Mouse (Mus musculus): ENCODE measurements around the gene Taok2. TPM values are rescaled to one million over a fixed set of nuclear protein-coding genes. Genes with fewer than 3 reads are reported as not detected.
"Not testable (repeated sequence)": the region's sequence is repeated elsewhere in the genome, so short reads cannot be mapped to it uniquely, and the experiment has no call there.

Taok2 gene
- polyA plus RNA-seq, 1 experiment from 2014 or later, result 42.5 TPM

- no peaks in the 10 kb centered on the region for H3K4me1 ChIP-seq (replicated peaks)
- H3K4me3 ChIP-seq, result no peak overlapping the region
- no peak overlapping the region for H3K4me2 ChIP-seq
- ATAC-seq (ENCODE audit: insufficient number of reproducible peaks, low FRiP score), result no peak
- no peaks in the 10 kb centered on the region for H3K27me3 ChIP-seq (replicated peaks)
- H3K27ac ChIP-seq (ENCODE audit: poor library complexity, severe bottlenecking), result no peak overlapping the region
- H3K36me3 ChIP-seq, result no peaks in the 10 kb centered on the region
- WGBS, result 62% methylated on average over 3 of the region's 3 CpGs
- no peak overlapping the region for H3K9ac ChIP-seq
- H3K9me3 ChIP-seq (replicated peaks), result no peaks in the 10 kb centered on the region
These were observed 21.1 kb upstream of the Taok2 start for GRCm38 (mm10) chr7:126905590-126905989.

DNA sequence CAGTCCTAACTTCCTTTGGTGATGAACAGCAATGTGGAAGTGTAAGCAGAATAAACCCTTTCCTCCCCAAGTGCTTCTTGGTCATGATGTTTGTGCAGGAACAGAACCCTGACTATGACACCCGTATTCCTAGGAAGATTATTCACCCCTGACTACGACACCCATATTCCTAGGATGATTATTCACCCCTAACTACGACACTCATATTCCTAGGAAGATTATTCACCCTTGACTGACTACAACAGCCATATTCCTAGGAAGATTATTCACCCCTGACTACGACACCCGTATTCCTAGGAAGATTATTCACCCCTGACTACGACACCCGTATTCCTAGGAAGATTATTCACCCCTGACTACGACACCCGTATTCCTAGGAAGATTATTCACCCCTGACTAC is 15.3 kb upstream of the Taok2 start:
- not testable (repeated sequence) for H3K9me3 ChIP-seq (replicated peaks); H3K4me3 ChIP-seq; ATAC-seq (ENCODE audit: insufficient number of reproducible peaks, low FRiP score); H3K9ac ChIP-seq; H3K27ac ChIP-seq (ENCODE audit: poor library complexity, severe bottlenecking); H3K27me3 ChIP-seq (replicated peaks); H3K36me3 ChIP-seq; H3K4me2 ChIP-seq
- peaks cover 11% of the 10 kb centered on the region for H3K4me1 ChIP-seq (replicated peaks)
- WGBS, result 88% methylated on average over 8 of the region's 9 CpGs

DNA sequence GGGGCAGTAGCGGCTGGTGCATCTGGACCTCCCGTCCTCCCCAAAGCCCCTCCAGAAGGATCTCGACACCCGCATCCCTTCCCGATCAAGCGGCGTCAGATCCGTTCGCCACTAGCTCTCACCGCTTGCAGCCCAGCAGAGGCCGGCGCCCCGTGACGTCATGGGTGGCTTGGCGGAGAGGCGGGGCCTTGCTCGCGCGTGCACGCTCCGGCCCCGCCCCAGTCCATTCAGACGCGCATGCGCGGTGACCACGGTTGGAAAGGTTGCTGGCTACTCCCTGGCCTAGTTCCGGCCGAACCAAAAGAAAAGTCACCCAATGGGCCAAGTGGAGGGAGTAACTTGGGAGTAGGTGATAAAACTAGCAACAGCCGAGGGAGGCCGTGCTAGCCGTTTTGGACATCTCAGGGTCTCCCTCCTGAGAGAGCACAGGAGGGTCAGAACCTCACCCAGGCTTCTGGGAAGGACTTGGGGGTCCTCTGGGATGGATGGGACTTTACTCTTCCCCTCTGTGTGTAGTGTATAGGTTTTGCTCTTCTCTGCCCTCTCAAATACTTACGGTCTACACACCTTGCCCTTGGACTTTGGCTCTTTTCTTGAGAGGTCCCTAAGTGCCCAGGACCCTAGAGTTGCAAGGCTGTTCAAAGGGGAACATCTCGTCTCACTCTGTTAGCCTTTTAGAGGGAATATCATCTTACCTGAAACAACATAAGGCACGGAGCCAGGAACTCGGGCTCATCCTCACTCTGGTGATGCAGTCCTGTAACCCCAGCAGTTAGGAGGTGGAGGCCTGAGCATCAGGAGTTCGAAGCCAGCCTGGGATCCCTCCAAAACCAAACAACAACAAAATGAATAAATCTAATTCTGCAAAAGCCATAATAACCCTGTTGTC is 13.8 kb upstream of the Taok2 start:
- H3K9ac ChIP-seq, result peak overlapping the region; percentile 80

GRCm38 (mm10) chr7:126897390-126898101 is 13.0 kb upstream of the Taok2 start:
- peak overlapping the region; percentile 64 for H3K4me3 ChIP-seq
- peaks cover 11% of the 10 kb centered on the region for H3K4me1 ChIP-seq (replicated peaks)
- H3K27ac ChIP-seq (ENCODE audit: poor library complexity, severe bottlenecking), result peak overlapping the region; percentile 44; the same call in 1 of the 2 replicates
- no peaks in the 10 kb centered on the region for H3K36me3 ChIP-seq
- no peaks in the 10 kb centered on the region for H3K9me3 ChIP-seq (replicated peaks)
- H3K27me3 ChIP-seq (replicated peaks), result no peaks in the 10 kb centered on the region
- H3K9ac ChIP-seq, result peak overlapping the region; percentile 80
- peak; percentile 73 for ATAC-seq (ENCODE audit: insufficient number of reproducible peaks, low FRiP score)
- 18% methylated on average over 16 of the region's 16 CpGs for WGBS
- peak overlapping the region; percentile 72 for H3K4me2 ChIP-seq

More for the DNA sequence above, 13.8 kb upstream of the Taok2 start:
- H3K9me3 ChIP-seq (replicated peaks), result no peaks in the 10 kb centered on the region
- 12% methylated on average over 37 of the region's 37 CpGs for WGBS
- no peaks in the 10 kb centered on the region for H3K27me3 ChIP-seq (replicated peaks)
- H3K27ac ChIP-seq (ENCODE audit: poor library complexity, severe bottlenecking), result peak overlapping the region; percentile 44; the same call in 1 of the 2 replicates
- peak; percentile 97 for ATAC-seq (ENCODE audit: insufficient number of reproducible peaks, low FRiP score)
- peak overlapping the region; percentile 72 for H3K4me2 ChIP-seq
- no peaks in the 10 kb centered on the region for H3K36me3 ChIP-seq
- peak overlapping the region; percentile 64 for H3K4me3 ChIP-seq
- H3K4me1 ChIP-seq (replicated peaks), result peaks cover 11% of the 10 kb centered on the region

DNA sequence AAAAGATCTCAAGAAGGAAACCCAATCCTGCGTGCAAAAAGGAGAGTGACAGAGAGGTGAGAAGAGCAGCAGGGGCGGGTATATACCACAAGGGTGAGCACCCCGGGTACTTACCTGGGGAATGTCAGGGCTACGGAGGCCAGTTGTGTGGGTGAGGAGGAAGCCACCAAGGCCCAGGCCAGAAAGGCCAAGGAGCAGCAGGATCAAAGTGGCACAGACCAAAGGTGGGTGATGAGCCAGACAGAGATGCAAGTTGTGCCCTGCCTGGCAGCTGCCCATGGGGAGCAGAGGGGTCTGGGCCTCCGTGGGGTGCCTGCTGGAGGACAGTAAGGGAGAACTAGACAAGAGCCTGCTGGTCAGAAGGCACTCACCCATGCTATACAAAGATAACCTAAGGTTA is 12.4 kb upstream of the Taok2 start:
- H3K27me3 ChIP-seq (replicated peaks), result no peaks in the 10 kb centered on the region
- peaks cover 11% of the 10 kb centered on the region for H3K4me1 ChIP-seq (replicated peaks)
- no peaks in the 10 kb centered on the region for H3K9me3 ChIP-seq (replicated peaks)
- H3K4me3 ChIP-seq, result no peak overlapping the region
- 0 out of 2 replicates have a peak, but pooled peaks cover under 1% of the 10 kb centered on the region for H3K36me3 ChIP-seq
- no peak overlapping the region for H3K27ac ChIP-seq (ENCODE audit: poor library complexity, severe bottlenecking)
- no peak overlapping the region for H3K4me2 ChIP-seq
- WGBS, result 78% methylated on average over 5 of the region's 5 CpGs
- H3K9ac ChIP-seq, result no peak overlapping the region
- no peak for ATAC-seq (ENCODE audit: insufficient number of reproducible peaks, low FRiP score)

DNA sequence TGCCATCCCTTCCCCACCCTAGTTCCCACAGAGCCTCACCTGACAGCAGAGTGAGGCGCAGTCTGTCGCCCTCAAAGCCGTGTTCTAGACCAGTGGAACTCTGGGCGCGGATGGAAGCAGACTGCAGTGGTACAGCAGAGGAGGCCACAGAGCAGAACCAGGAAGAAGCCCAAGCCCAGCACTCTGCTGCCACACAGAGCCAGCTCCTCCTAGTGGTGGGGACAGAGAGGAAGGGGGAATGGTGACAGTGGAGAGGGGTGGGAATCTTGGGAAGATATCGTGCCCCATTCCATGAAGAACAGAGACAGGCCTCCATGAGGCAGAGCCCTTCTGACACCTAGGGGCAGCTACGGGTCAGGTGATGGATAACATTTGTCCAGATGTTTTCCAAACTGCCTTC is 4.3 kb upstream of the Taok2 start:
- WGBS, result 44% methylated on average over 7 of the region's 7 CpGs
- no peak overlapping the region for H3K4me3 ChIP-seq

GRCm38 (mm10) chr7:126887281-126887680 is 2.8 kb upstream of the Taok2 start:
- peaks cover 13% of the 10 kb centered on the region for H3K4me1 ChIP-seq (replicated peaks)
- no peaks in the 10 kb centered on the region for H3K9me3 ChIP-seq (replicated peaks)
- H3K27me3 ChIP-seq (replicated peaks), result no peaks in the 10 kb centered on the region
- 82% methylated on average over 5 of the region's 5 CpGs for WGBS
- no peak overlapping the region for H3K4me3 ChIP-seq
- no peak overlapping the region for H3K27ac ChIP-seq (ENCODE audit: poor library complexity, severe bottlenecking)
- ATAC-seq (ENCODE audit: insufficient number of reproducible peaks, low FRiP score), result no peak
- peaks cover 14% of the 10 kb centered on the region for H3K36me3 ChIP-seq
- H3K9ac ChIP-seq, result no peak overlapping the region
- no peak overlapping the region for H3K4me2 ChIP-seq

More for the DNA sequence above, 4.3 kb upstream of the Taok2 start:
- H3K9ac ChIP-seq, result no peak overlapping the region
- no peaks in the 10 kb centered on the region for H3K9me3 ChIP-seq (replicated peaks)
- H3K4me2 ChIP-seq, result no peak overlapping the region
- no peak for ATAC-seq (ENCODE audit: insufficient number of reproducible peaks, low FRiP score)
- H3K27ac ChIP-seq (ENCODE audit: poor library complexity, severe bottlenecking), result no peak overlapping the region
- H3K27me3 ChIP-seq (replicated peaks), result no peaks in the 10 kb centered on the region
- peaks cover 14% of the 10 kb centered on the region for H3K36me3 ChIP-seq
- 0 out of 2 replicates have a peak, but pooled peaks cover 2% of the 10 kb centered on the region for H3K4me1 ChIP-seq (replicated peaks)

DNA sequence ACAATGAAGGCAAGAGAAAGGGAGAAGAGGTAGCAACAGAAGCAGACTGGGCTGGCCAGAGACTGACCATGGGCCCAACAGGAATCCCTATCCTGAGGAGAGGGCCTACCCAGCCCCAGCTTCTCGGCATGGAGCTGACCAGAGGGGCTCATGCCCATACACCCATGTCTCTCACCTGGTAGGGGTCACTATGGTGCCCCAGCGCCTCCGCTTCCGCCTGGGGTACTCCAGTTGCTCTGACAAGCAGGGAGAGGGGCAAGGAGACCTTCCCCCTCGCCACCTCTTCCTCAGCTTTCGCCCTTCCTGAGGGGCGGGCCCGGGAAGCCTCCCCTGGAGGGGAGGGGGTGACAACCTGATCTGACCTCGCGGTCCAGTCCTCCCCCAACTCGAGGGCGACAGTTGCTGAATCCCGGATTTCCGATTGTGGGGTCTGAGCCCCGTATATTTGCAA is 747 bp downstream of the Taok2 start:
- H3K9me3 ChIP-seq (replicated peaks), result no peaks in the 10 kb centered on the region
- H3K4me2 ChIP-seq, result peak overlapping the region; percentile 92
- H3K27ac ChIP-seq (ENCODE audit: poor library complexity, severe bottlenecking), result peak overlapping the region; percentile 89
- H3K36me3 ChIP-seq, result peaks cover 18% of the 10 kb centered on the region
- H3K4me1 ChIP-seq (replicated peaks), result peaks cover 34% of the 10 kb centered on the region
- peak; percentile 1; the same call in 1 of the 2 replicates for ATAC-seq (ENCODE audit: insufficient number of reproducible peaks, low FRiP score)
- no peaks in the 10 kb centered on the region for H3K27me3 ChIP-seq (replicated peaks)
- 0% methylated on average over 15 of the region's 15 CpGs for WGBS
- peak overlapping the region; percentile 73 for H3K4me3 ChIP-seq
- H3K9ac ChIP-seq, result peak overlapping the region; percentile 82

DNA sequence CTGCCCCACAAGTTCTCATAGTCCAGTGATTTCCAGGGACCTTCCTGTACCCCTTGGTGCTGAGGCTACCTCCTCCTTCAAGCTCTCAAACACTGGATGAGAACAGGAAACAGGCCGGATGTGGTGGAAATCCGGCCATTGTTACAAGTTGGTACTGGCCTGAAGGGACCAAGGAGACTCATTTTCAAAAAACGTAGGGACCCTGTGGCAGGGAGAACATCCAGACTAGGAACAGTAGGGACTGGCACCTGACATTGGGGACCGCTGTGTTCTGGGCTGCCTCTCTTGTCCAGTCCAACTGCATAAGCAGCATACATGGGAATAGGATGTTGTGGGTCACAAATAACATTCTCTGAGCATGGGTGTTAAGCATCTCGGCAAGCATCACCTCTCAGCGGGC is 3.5 kb downstream of the Taok2 start:
- peak overlapping the region; percentile 92 for H3K4me2 ChIP-seq
- peak overlapping the region; percentile 89 for H3K27ac ChIP-seq (ENCODE audit: poor library complexity, severe bottlenecking)
- H3K9ac ChIP-seq, result peak overlapping the region; percentile 82; the same call in 1 of the 2 replicates
- H3K36me3 ChIP-seq, result peaks cover 45% of the 10 kb centered on the region
- no peak for ATAC-seq (ENCODE audit: insufficient number of reproducible peaks, low FRiP score)
- H3K4me3 ChIP-seq, result peak overlapping the region; percentile 73
- H3K27me3 ChIP-seq (replicated peaks), result no peaks in the 10 kb centered on the region
- peaks cover 34% of the 10 kb centered on the region for H3K4me1 ChIP-seq (replicated peaks)
- 62% methylated on average over 6 of the region's 6 CpGs for WGBS
- H3K9me3 ChIP-seq (replicated peaks), result no peaks in the 10 kb centered on the region

DNA sequence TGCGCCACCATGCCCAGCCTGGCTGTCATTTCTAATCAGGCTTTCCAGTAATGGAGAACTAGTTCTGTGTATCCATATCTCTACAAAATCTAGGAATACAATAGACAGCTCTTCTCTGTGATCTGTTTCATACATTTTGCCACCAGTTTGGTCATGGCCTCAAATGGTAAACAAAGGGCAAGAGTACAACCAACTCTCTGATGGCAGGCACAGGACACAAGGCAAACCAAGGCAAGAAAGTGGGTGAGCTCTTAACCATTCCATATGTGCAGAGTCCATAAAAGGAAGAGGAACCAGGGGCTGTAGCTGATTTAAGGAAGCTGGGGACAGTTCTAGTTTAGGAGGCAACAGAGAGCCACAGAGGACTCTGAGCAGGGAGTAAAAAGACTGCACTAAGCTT is 7.3 kb downstream of the Taok2 start:
- H3K27me3 ChIP-seq (replicated peaks), result no peaks in the 10 kb centered on the region
- no peak overlapping the region for H3K27ac ChIP-seq (ENCODE audit: poor library complexity, severe bottlenecking)
- no peaks in the 10 kb centered on the region for H3K9me3 ChIP-seq (replicated peaks)
- ATAC-seq (ENCODE audit: insufficient number of reproducible peaks, low FRiP score), result no peak
- no peak overlapping the region for H3K9ac ChIP-seq
- peaks cover 21% of the 10 kb centered on the region for H3K4me1 ChIP-seq (replicated peaks)
- H3K4me2 ChIP-seq, result no peak overlapping the region
- no peak overlapping the region for H3K4me3 ChIP-seq
- 88% methylated on average over 1 of the region's 1 CpGs for WGBS
- H3K36me3 ChIP-seq, result peaks cover 83% of the 10 kb centered on the region

DNA sequence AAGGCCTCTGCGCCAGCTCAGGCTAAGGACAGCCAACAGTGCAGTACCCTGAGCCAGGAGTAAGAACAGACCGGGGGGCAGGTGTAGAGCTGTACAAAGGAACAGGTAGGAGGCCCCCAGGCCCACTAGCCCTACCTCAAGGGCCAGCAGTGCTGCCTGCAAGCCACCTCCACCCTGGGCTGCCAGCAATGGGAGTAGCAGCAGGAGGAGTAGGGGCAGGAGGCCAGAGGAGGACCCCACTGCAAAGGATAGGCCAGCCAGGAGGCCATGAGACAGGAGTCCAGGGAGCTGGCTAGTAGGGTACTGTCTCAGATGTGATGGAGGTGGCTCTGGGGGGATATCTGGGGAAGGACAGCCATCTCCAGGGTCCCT is 14.0 kb downstream of the Taok2 start:
- Histone ChIP-seq H3K4me1 (replicated peaks) (no peaks in the 10 kb centered on the region), H3K4me3 (no peak overlapping the region), H3K36me3 (peaks cover 99% of the 10 kb centered on the region), H3K27ac (ENCODE audit: poor library complexity, severe bottlenecking) (no peak overlapping the region), H3K27me3 (replicated peaks) (no peaks in the 10 kb centered on the region), H3K4me2 (no peak overlapping the region), H3K9ac (no peak overlapping the region), H3K9me3 (replicated peaks) (no peaks in the 10 kb centered on the region)
- ATAC-seq (ENCODE audit: insufficient number of reproducible peaks, low FRiP score), result no peak
- 92% methylated on average over 2 of the region's 2 CpGs for WGBS
